Mouse (Mus musculus) left cerebral cortex, postnatal 10 days (tissue): Measurements from ENCODE around the gene Clcnka. TPM values are rescaled to one million over a fixed set of nuclear protein-coding genes. Genes with fewer than 3 reads are reported as not detected.

Experiments
- DNase-seq, 2 experiments: peaks; one replicate each; pipeline ENCODE4 v3.0.0; 2021 to 2022; ENCODE audit warnings: low spot score in 2 of 2, mixed read lengths in 1 of 2; ENCODE audit errors: extremely low spot score in 1 of 2
- intact Hi-C: fragments of 180-260 bp; cut with DNase I; formaldehyde crosslinking; loops from one replicate; pipeline ENCODE4 v1.15.1; 2025
- total RNA-seq, 2 experiments: library from RNA; stranded (reverse); gene quantifications; 2 replicates each; pipeline ENCODE4 v1.2.3; 2021

Gene Clcnka
- not detected for total RNA-seq

- intact Hi-C loops, result no loop called here
Measured at GRCm38 (mm10) chr4:141398545-141398944, at the start of gene Clcnka. Gene Clcnka (minus strand): TSS chr4:141398724.

GRCm38 (mm10) chr4:141446211-141446610, 47.7 kb upstream of the Clcnka start:
- intact Hi-C loops, result no loop called here
- no peak for DNase-seq

More at GRCm38 (mm10) chr4:141398545-141398944, at the start of gene Clcnka:
- no peak for DNase-seq

GRCm38 (mm10) chr4:141445328-141445720, 46.8 kb upstream of the Clcnka start:
- no peak for DNase-seq
- intact Hi-C loops, result no loop called here

- intact Hi-C loops, result no loop called here
- DNase-seq, result peak; percentile 83 to 94
Measured at GRCm38 (mm10) chr4:141444451-141445327, 46.2 kb upstream of the Clcnka start, which contains the start of gene Zbtb17. Gene Zbtb17 (plus strand): TSS chr4:141444654.

- intact Hi-C loops, result no loop called here
Measured at GRCm38 (mm10) chr4:141443641-141444429, 45.3 kb upstream of the Clcnka start.

GRCm38 (mm10) chr4:141440877-141441276, 42.4 kb upstream of the Clcnka start:
- intact Hi-C loops, result no loop called here
- no peak for DNase-seq

More at GRCm38 (mm10) chr4:141443641-141444429, 45.3 kb upstream of the Clcnka start:
- DNase-seq, result no peak

- no peak for DNase-seq
- intact Hi-C loops, result no loop called here
Measured at GRCm38 (mm10) chr4:141439083-141439803, 40.7 kb upstream of the Clcnka start.

- intact Hi-C loops, result no loop called here
- DNase-seq, result no peak
Measured at GRCm38 (mm10) chr4:141435974-141436373, 37.5 kb upstream of the Clcnka start, which contains the start of gene Srarp. Gene Srarp (minus strand): TSS chr4:141436105.

- intact Hi-C loops, result no loop called here
- no peak for DNase-seq
Measured at GRCm38 (mm10) chr4:141433191-141433590, 34.7 kb upstream of the Clcnka start.

- DNase-seq, result no peak
- intact Hi-C loops, result no loop called here
Measured at GRCm38 (mm10) chr4:141432666-141433065, 34.1 kb upstream of the Clcnka start.

- DNase-seq, result peak in 1 of 2 experiments; percentile 63
- intact Hi-C loops, result no loop called here
Measured at GRCm38 (mm10) chr4:141430997-141431396, 32.5 kb upstream of the Clcnka start.

GRCm38 (mm10) chr4:141429847-141430246, 31.3 kb upstream of the Clcnka start:
- no peak for DNase-seq
- intact Hi-C loops, result loop anchor here (5.0 kb wide), 1 partner anchor 132 kb away; no protein-coding TSS in a partner anchor

GRCm38 (mm10) chr4:141429381-141429780, 30.9 kb upstream of the Clcnka start:
- no peak for DNase-seq
- intact Hi-C loops, result loop anchor here (5.0 kb wide), 1 partner anchor 133 kb away; no protein-coding TSS in a partner anchor

- intact Hi-C loops, result loop anchor here (5.0 kb wide), 1 partner anchor 134 kb away; no protein-coding TSS in a partner anchor
- DNase-seq, result no peak
Measured at GRCm38 (mm10) chr4:141427921-141428320, 29.4 kb upstream of the Clcnka start.

GRCm38 (mm10) chr4:141426796-141427745, 28.5 kb upstream of the Clcnka start:
- intact Hi-C loops, result loop anchor here (5.0 kb wide), 1 partner anchor 135 kb away; no protein-coding TSS in a partner anchor
- no peak for DNase-seq

- peak; percentile 74 for DNase-seq
- intact Hi-C loops, result loop anchor here (5.0 kb wide), 1 partner anchor 137 kb away; no protein-coding TSS in a partner anchor
Measured at GRCm38 (mm10) chr4:141425484-141426479, 27.3 kb upstream of the Clcnka start.
